Mouse (Mus musculus): ENCODE results near the gene 6030452D12Rik. TPM values are rescaled to one million over a fixed set of nuclear protein-coding genes. Genes with fewer than 3 reads are reported as not detected.

The 6030452D12Rik gene
- polyA plus RNA-seq, 1 experiment from 2014 or later = not detected

DNA sequence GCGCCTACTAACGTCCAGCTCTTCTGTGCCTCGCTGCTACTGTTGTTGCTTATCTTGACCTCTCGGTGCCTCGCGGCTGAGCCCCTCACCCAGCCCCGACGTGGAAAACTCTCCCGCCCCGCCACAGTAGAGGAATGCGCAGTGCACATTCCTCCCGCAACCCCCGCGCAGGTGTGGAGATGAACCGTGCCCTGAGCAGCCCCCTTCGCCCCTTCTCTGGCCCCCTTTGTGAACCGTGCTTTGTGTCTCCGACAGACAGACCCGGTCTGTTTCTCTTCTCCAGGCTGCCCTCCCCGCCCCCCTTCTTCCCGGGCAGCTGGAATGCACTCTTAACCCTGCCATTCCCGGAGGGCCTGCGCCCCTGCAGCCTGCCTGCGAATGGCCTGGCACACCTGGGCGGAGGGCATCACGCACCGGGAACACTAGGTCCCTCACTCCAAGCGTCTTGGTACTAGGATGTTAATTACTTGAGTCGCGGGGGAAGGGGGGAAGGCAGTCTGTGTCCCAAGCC, 11.3 kb downstream of the 6030452D12Rik start:
- Histone ChIP-seq H3K36me3 (ENCODE audit: control insufficient read depth, insufficient read depth) (no peaks in the 10 kb centered on the region), H3K9ac (ENCODE audit: low read length) (peak overlapping the region; percentile 79), H3K4me1 (ENCODE audit: control insufficient read depth, insufficient read depth, low read length) (peaks cover 24% of the 10 kb centered on the region), H3K27me3 (ENCODE audit: control insufficient read depth, insufficient read depth, low read length) (no peaks in the 10 kb centered on the region), H3K4me3 (ENCODE audit: low read length) (peak overlapping the region; percentile 61), H3K4me2 (ENCODE audit: low read depth, low read length) (peak overlapping the region; percentile 63), H3K9me3 (replicated peaks; ENCODE audit: control insufficient read depth, low read length) (no peaks in the 10 kb centered on the region), H3K27ac (ENCODE audit: low read length) (peak overlapping the region; percentile 83)
- ATAC-seq (replicated peaks; ENCODE audit: extremely low read depth, insufficient read depth, low FRiP score) = peak; percentile 14; the same call in 1 of the 2 replicates
- 2% methylated on average over 30 of the region's 30 CpGs for WGBS

DNA sequence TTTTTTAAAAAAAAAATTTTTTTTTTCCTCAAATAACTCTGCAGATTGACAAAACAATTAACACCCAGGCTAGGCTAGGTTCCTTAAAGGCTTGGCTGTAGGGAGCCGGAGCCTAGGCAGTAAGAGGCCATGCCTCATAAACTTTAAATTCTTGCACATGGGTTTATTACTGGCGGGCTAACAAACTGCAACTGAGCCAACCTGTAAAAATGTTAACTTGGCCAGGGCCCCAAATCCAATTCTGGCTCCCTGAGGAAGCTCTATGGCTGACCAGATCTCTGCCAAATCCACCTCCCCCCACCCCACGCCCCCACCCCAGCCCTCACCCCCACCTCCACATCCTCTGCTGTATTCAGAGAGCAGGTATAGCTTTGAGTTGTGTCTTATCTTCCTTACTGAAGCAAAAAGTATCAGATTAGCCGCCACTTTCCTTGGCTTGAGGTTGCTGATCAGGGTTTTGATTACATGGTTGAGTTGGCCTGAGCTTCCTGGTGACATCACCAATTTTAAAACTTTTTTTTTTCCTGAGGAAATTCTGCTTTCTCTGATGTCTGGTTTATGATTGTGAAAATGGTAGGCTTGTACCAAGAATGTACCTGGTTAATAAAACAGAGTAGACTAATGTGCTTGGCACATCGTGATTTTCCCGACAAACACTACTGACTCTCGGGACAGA, 12.3 kb downstream of the 6030452D12Rik start:
- WGBS = 40% methylated on average over 7 of the region's 7 CpGs
- Histone ChIP-seq H3K36me3 (ENCODE audit: control insufficient read depth, insufficient read depth) (no peaks in the 10 kb centered on the region), H3K4me3 (ENCODE audit: low read length) (peak overlapping the region; percentile 61), H3K9me3 (replicated peaks; ENCODE audit: control insufficient read depth, low read length) (no peaks in the 10 kb centered on the region), H3K27me3 (ENCODE audit: control insufficient read depth, insufficient read depth, low read length) (no peaks in the 10 kb centered on the region), H3K4me1 (ENCODE audit: control insufficient read depth, insufficient read depth, low read length) (peaks cover 32% of the 10 kb centered on the region), H3K4me2 (ENCODE audit: low read depth, low read length) (peak overlapping the region; percentile 63), H3K27ac (ENCODE audit: low read length) (peak overlapping the region; percentile 83), H3K9ac (ENCODE audit: low read length) (peak overlapping the region; percentile 79)
- no peak for ATAC-seq (replicated peaks; ENCODE audit: extremely low read depth, insufficient read depth, low FRiP score)

DNA sequence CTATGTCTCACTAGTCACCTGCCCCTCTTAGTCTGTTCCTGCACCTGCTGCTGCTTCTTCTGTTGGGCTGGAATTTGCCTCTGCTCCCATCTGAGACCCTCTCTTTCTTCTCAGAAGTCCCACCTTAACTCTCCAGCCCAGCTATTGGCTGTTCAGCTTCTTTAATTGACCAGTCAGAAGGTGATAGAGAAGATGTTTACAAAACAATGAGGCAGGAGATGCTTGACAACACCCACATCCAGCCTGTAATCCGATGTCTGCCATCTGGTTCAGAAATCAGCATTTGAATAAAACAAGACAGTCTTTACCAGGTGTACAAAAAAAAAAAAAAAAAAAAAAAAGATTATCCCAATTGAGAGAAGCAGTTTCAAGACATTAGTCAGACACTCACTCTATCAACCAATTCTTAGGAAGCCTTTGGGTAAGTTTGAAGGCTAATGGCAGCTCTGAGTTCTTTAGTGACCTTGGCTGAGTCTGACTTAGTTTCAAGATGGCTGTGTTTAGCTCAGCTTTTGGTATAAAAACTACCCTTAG, 15.7 kb downstream of the 6030452D12Rik start:
- Histone ChIP-seq H3K4me3 (ENCODE audit: low read length) (no peak overlapping the region), H3K27ac (ENCODE audit: low read length) (peak overlapping the region; percentile 78), H3K36me3 (ENCODE audit: control insufficient read depth, insufficient read depth) (no peaks in the 10 kb centered on the region), H3K4me1 (ENCODE audit: control insufficient read depth, insufficient read depth, low read length) (peaks cover 51% of the 10 kb centered on the region), H3K27me3 (ENCODE audit: control insufficient read depth, insufficient read depth, low read length) (no peaks in the 10 kb centered on the region), H3K4me2 (ENCODE audit: low read depth, low read length) (no peak overlapping the region), H3K9me3 (replicated peaks; ENCODE audit: control insufficient read depth, low read length) (no peaks in the 10 kb centered on the region), H3K9ac (ENCODE audit: low read length) (no peak overlapping the region)
- no peak for ATAC-seq (replicated peaks; ENCODE audit: extremely low read depth, insufficient read depth, low FRiP score)
- WGBS = 41% methylated on average over 1 of the region's 1 CpGs

DNA sequence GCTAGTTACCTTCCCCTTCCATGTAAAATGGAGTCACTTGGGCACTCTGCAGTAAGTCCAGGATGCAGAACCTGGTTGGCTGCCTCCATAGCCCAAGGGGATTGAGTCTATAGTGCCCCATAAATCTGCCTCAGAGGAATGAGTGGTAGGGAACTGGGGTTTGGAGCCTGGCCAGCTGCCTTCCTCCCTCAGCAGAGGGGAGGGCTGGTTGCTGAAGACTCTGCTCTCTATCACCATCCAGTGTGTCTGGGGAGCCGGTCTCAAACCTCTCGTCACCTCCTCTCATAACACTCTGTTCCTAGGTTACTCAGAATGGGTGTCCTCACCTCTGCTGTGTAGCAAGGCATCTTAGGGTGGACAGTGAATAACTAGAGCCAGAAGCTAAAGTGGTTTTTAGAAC, 16.3 kb downstream of the 6030452D12Rik start:
- Histone ChIP-seq H3K4me2 (ENCODE audit: low read depth, low read length) (no peak overlapping the region), H3K36me3 (ENCODE audit: control insufficient read depth, insufficient read depth) (no peaks in the 10 kb centered on the region), H3K9ac (ENCODE audit: low read length) (0 out of 2 replicates have a peak overlapping the region, but pooled peaks have one; percentile 25), H3K4me1 (ENCODE audit: control insufficient read depth, insufficient read depth, low read length) (peaks cover 54% of the 10 kb centered on the region), H3K9me3 (replicated peaks; ENCODE audit: control insufficient read depth, low read length) (no peaks in the 10 kb centered on the region), H3K27me3 (ENCODE audit: control insufficient read depth, insufficient read depth, low read length) (no peaks in the 10 kb centered on the region), H3K4me3 (ENCODE audit: low read length) (no peak overlapping the region), H3K27ac (ENCODE audit: low read length) (peak overlapping the region; percentile 78)
- 31% methylated on average over 2 of the region's 2 CpGs for WGBS
- ATAC-seq (replicated peaks; ENCODE audit: extremely low read depth, insufficient read depth, low FRiP score) = peak; percentile 91

DNA sequence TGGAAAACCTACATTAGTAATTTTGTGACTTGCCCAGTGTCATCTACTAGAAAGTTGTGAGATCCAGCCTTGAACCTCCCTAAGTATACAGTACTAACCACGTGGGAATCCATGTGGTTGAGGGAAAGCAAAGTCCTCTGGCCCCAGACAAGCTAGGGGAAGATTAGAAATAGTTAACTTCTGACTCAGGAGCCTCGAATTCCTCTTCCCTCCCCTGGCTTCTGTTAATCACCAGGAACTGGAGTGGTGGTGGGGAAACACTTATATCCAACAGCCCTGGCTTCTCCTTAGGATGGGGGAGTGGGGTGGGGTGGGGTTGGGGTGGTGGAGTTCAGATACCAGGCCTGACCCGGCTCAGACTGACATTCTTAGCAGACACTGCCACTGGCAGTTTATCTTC, 18.4 kb downstream of the 6030452D12Rik start:
- no peaks in the 10 kb centered on the region; the same call in 1 of the 2 replicates for H3K36me3 ChIP-seq (ENCODE audit: control insufficient read depth, insufficient read depth)
- 5% methylated on average over 3 of the region's 3 CpGs for WGBS
- no peak overlapping the region for H3K9ac ChIP-seq (ENCODE audit: low read length)
- ATAC-seq (replicated peaks; ENCODE audit: extremely low read depth, insufficient read depth, low FRiP score) = peak; percentile 30; the same call in 1 of the 2 replicates
- no peak overlapping the region for H3K4me3 ChIP-seq (ENCODE audit: low read length)
- no peaks in the 10 kb centered on the region for H3K27me3 ChIP-seq (ENCODE audit: control insufficient read depth, insufficient read depth, low read length)
- H3K27ac ChIP-seq (ENCODE audit: low read length) = peak overlapping the region; percentile 82
- no peak overlapping the region for H3K4me2 ChIP-seq (ENCODE audit: low read depth, low read length)
- peaks cover 51% of the 10 kb centered on the region for H3K4me1 ChIP-seq (ENCODE audit: control insufficient read depth, insufficient read depth, low read length)
- no peaks in the 10 kb centered on the region for H3K9me3 ChIP-seq (replicated peaks; ENCODE audit: control insufficient read depth, low read length)

DNA sequence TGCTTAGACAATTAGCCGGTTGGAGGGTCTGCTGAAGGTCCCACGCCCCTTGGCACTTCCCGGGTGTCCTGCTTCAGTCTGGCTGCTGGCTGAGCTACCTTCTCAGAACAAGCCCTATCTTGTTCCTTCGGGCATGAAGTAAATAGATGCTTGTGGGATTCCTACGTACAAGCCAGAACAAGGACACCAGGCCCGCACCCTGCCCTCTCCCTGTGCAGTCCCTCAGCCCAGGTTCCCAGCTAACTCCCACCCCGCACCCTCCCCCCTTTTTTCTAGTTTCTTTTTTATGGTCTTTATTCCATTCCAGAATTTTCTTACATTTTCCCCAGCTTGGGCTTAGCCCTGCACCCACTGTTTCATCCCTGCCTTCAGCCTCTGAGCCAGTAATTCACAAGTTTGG, 20.3 kb downstream of the 6030452D12Rik start:
- WGBS = 56% methylated on average over 7 of the region's 7 CpGs
- H3K4me2 ChIP-seq (ENCODE audit: low read depth, low read length) = no peak overlapping the region
- H3K27ac ChIP-seq (ENCODE audit: low read length) = peak overlapping the region; percentile 37
- no peaks in the 10 kb centered on the region for H3K27me3 ChIP-seq (ENCODE audit: control insufficient read depth, insufficient read depth, low read length)
- no peak for ATAC-seq (replicated peaks; ENCODE audit: extremely low read depth, insufficient read depth, low FRiP score)
- H3K36me3 ChIP-seq (ENCODE audit: control insufficient read depth, insufficient read depth) = no peaks in the 10 kb centered on the region; the same call in 1 of the 2 replicates
- H3K4me1 ChIP-seq (ENCODE audit: control insufficient read depth, insufficient read depth, low read length) = peaks cover 51% of the 10 kb centered on the region
- H3K9me3 ChIP-seq (replicated peaks; ENCODE audit: control insufficient read depth, low read length) = no peaks in the 10 kb centered on the region
- H3K9ac ChIP-seq (ENCODE audit: low read length) = no peak overlapping the region
- no peak overlapping the region for H3K4me3 ChIP-seq (ENCODE audit: low read length)

DNA sequence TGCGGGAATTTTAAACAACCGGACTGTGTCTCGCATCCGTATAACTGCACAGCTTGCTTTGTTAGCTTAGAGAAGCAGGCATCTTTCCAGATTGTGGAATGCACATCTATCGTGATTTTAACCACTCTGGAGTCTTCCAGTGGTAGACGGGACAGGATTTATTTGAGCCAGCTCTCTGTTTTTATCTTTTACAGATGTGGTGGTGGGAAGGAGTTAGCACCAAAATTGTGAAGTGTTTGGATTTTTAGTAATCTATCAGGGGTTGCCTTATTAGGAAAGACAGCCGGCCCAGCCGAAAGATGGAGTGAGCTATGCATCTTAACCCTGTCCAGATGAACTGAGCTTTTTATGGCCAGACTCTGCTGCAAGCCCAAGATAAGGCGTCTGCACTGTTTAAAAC, 21.5 kb downstream of the 6030452D12Rik start:
- H3K4me3 ChIP-seq (ENCODE audit: low read length) = no peak overlapping the region
- H3K36me3 ChIP-seq (ENCODE audit: control insufficient read depth, insufficient read depth) = no peaks in the 10 kb centered on the region; the same call in 1 of the 2 replicates
- H3K4me1 ChIP-seq (ENCODE audit: control insufficient read depth, insufficient read depth, low read length) = peaks cover 47% of the 10 kb centered on the region
- H3K9ac ChIP-seq (ENCODE audit: low read length) = no peak overlapping the region
- no peak for ATAC-seq (replicated peaks; ENCODE audit: extremely low read depth, insufficient read depth, low FRiP score)
- peak overlapping the region; percentile 75 for H3K27ac ChIP-seq (ENCODE audit: low read length)
- 0 out of 2 replicates have a peak overlapping the region, but pooled peaks have one; percentile 4 for H3K4me2 ChIP-seq (ENCODE audit: low read depth, low read length)
- WGBS = 31% methylated on average over 9 of the region's 9 CpGs
- H3K27me3 ChIP-seq (ENCODE audit: control insufficient read depth, insufficient read depth, low read length) = no peaks in the 10 kb centered on the region
- H3K9me3 ChIP-seq (replicated peaks; ENCODE audit: control insufficient read depth, low read length) = no peaks in the 10 kb centered on the region

DNA sequence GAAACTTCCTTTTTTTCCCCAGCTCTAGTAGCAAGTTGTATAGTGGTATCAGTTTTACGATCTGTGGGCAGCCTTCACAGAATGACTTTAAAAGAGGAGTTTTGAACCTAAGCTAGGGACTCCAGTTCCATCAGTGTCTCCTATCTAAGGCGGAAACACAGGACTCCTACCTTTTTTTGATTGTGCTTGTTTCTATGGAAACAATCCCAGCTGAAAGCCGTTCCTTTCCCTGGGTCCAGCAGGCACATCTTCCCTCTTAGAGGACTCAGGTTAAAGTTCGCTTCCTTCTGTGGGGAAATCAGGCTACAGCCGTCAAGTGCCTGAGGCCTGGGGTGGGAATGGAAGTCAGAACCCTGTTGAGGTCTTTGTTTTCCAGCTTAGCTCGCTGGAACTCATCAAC, 26.4 kb downstream of the 6030452D12Rik start:
- Histone ChIP-seq H3K27ac (ENCODE audit: low read length) (peak overlapping the region; percentile 76), H3K27me3 (ENCODE audit: control insufficient read depth, insufficient read depth, low read length) (no peaks in the 10 kb centered on the region), H3K4me1 (ENCODE audit: control insufficient read depth, insufficient read depth, low read length) (peaks cover 27% of the 10 kb centered on the region), H3K36me3 (ENCODE audit: control insufficient read depth, insufficient read depth) (no peaks in the 10 kb centered on the region; the same call in 1 of the 2 replicates), H3K4me3 (ENCODE audit: low read length) (no peak overlapping the region), H3K4me2 (ENCODE audit: low read depth, low read length) (no peak overlapping the region), H3K9me3 (replicated peaks; ENCODE audit: control insufficient read depth, low read length) (peaks cover 4% of the 10 kb centered on the region), H3K9ac (ENCODE audit: low read length) (peak overlapping the region; percentile 3; the same call in 1 of the 2 replicates)
- 46% methylated on average over 6 of the region's 6 CpGs for WGBS
- ATAC-seq (replicated peaks; ENCODE audit: extremely low read depth, insufficient read depth, low FRiP score) = no peak
